Mouse (Mus musculus) WW6 (cell line): Measurements from ENCODE around the gene Necab3.

ENCODE experiments used
- DNase-seq: peaks from one replicate; pipeline ENCODE4 v3.0.0-alpha.2; 2013; ENCODE audit warnings: low read depth, low spot score

Gene Necab3

GRCm38 (mm10) chr2:154571976-154572375, 13.3 kb upstream of the Necab3 start:
- DNase-seq, result no peak

DNA sequence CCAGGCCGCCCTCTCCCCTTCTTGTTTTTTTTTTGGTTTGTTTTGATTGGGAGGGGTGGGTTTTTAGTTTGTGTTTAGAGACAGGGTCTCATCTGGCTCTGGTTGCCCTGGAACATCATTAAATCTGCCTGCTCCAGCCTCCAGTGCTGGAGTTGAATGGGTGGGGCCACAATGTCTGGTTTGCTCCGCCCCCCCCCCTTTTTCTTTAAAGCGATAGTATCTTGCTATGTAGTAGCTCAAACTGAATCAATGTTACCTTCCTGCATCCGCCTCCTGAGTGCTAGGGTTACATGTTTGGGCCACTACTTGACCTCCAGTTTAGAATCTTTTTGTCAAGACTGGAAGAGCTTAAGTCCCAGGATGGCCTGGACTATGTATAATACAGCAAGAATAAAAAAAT, 12.6 kb upstream of the Necab3 start:
- DNase-seq, result no peak

- DNase-seq, result no peak
Measured at GRCm38 (mm10) chr2:154570666-154571065, 12.0 kb upstream of the Necab3 start.

- peak; percentile 93 for DNase-seq
Measured at GRCm38 (mm10) chr2:154569836-154570286, 11.2 kb upstream of the Necab3 start, which contains the start of gene E2f1. Gene E2f1, minus strand, starts transcription at chr2:154569892.

DNA sequence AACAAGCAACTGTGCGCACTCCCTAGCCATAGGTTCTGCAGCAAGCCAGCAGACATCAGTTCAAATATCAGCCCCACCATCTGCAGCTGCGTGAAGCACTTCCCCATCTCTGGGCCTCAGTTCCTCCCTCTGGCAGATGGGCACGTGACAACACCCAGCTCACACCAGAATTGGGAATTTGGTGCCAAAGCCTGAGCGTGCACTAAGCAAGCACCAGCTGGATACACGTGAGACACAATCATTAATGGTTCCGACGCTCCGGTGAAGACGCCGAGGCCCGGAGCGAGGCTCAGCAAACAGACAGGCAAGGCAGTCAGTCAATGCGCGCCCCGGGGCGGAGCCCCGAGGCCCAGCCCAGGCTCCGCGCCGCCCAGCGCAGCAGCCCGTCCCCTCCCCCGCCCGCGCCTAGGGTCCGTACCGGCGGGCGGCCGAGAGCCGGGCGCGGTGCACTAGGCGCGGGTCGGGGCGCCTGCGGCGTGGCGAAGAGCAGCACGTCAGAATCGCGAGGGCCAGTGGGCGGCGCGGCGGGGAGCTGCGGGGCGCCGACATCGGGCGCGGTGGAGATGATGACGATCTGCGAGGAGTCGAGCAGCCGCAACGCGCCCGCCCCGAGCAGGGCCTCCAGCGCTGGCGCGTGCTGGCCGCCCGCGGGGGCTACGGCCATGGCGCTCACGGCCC, 10.5 kb upstream of the Necab3 start:
- DNase-seq, result no peak

DNA sequence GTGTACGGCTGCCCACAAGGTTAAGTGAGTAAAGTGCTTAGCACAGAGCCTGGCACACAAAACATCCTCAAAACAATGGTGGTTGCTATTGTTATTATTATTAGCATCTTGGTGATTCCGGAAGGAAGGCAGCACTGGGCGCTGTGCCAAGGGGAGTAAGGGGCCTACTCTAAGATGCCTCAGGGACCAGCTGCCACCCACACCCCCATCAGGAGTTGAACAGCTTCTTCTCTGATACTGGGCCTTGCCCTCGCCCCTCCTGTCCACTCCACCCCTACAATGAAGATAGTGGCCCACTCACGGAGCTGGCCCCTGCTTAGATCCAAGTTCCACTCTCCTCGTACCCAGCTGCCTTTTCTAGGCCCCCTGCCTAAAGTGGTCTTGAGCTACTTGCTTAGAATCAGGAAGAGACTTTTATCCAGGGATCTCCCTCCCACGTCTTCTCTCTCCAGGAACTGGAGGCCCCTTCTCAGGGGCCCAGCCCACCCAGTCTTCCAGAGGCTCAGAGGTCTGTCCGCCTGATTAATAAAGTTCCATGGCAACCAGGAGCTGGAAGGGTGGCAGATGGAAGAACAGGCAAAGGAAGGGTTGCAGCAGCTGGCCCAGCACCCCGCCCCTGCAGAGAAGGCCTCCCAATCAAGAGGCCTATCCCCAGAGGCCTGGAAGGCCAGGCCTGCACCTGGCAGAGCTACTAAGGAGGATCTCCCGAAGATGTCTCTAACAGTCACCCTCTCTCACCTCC, 9.8 kb upstream of the Necab3 start:
- no peak for DNase-seq

- no peak for DNase-seq
Measured at GRCm38 (mm10) chr2:154567766-154568165, 9.1 kb upstream of the Necab3 start.

DNA sequence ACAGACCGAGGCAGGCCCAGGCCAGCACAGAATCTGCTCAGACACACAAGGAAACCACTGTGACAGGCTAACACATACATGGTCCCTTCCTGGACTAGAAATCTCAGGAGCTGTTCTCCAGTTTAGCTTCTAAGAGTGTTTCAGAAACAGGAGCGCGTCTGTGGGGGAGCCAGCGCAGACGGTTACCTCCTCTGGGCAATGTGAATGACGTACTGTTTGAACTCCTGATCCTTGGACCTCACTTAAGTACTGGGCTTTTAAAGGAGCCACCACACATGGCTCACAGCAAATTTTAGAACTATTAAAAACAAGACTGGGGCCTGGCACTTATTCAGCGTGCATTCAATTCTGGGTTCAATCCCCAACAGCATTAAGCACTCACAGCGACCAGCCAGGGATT, 8.0 kb upstream of the Necab3 start:
- DNase-seq, result no peak

DNA sequence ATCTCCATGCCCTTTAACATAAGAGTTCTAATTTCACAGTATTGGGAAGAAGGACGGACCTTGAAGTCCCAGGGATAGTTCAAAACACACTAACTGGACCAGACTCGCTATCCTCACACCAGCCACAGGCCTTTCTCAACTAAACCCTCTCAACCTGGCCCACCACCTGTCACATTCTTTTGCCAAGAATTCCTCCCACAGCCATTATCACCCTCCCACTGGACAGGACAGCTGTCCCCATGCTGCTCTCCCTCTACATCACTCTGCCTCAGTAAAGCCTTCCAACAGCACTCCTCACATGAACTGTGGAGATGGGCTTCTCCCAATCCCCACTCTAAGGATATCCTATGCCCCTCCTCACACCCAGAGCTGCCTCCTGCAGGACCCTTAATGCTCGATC, 6.9 kb upstream of the Necab3 start:
- no peak for DNase-seq

GRCm38 (mm10) chr2:154563612-154564170, 5.0 kb upstream of the Necab3 start:
- no peak for DNase-seq

GRCm38 (mm10) chr2:154557184-154557832, 1.4 kb downstream of the Necab3 start:
- DNase-seq, result no peak

- no peak for DNase-seq
Measured at GRCm38 (mm10) chr2:154555235-154555634, 3.5 kb downstream of the Necab3 start.

- no peak for DNase-seq
Measured at GRCm38 (mm10) chr2:154552424-154552907, 6.2 kb downstream of the Necab3 start.

GRCm38 (mm10) chr2:154551927-154552326, 6.8 kb downstream of the Necab3 start:
- DNase-seq, result no peak

DNA sequence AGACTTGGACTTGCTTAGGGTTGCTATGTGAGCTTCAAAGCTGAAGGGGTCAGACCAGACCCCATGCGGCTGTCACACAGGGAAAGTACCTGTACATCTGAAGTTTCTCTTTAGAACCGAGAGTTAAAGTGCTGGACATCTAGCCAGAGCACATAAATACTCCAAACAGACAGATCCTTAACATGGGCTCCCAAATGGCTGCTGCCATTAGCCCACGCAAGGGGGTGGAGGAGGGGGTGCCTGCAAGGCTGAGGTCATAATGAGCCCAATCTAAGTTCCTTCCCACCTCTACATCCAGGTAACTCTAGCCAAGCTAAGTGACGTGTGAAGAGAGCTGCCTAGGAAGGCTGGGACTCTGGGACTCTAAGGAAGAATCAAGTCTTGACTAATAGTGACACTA, 7.2 kb downstream of the Necab3 start, which contains the start of gene Actl10:
Gene Actl10 (plus strand): TSS at position 301 of the 400 bp plus-strand sequence.
- DNase-seq, result no peak

GRCm38 (mm10) chr2:154550937-154551336, 7.8 kb downstream of the Necab3 start:
- DNase-seq, result no peak

DNA sequence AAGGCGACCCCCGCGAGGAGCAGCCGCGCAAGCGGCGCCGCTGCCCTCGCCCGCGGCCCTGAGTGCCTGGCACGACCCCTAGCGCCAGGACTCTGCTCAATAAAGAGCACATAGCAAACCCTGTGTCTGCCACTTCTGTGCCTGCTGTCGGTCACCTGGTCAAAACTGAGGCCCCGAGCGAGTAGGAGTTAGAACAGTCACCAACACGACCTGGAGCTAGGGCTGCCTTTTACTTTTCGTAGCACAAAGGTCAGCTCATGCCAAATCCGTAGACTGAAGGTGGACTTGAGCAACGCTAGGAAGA, 8.9 kb downstream of the Necab3 start:
- no peak for DNase-seq

DNA sequence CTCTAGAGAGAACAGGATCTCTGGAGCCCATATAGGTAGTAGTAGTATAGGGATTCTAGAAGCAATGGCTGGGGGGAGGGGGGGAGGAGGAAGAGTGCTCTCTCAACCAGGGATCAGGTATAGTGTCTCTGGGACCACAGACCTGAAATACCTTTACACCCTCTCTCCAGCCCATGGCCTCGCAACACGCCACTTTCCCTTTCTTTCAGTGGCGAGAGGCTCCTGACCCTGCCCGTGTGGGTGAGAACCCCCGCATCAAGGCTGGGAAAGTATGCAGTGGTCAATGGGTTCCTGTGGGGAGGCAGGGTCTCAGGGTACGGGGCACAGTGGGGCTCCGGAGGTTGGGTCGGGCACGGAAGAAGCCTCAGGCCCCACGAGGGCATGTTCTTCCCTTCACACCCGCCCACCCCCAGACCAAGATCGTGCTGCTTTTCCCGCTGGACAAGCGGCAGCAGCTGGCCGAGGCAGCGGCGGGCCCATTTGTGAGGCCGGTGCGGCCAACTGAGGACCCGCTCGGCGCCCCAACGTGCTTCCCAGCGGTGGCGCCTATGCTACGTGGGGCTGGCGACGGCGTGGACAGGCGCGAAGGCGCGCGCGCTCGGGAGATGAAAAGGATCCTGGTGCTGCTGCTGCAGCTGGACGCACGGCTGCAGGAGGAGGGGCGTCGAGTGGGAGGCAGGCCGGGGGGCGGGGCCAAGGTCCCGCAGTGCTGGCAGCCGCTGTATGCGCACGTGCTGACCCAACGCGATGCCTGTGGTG, 9.4 kb downstream of the Necab3 start:
- no peak for DNase-seq

- DNase-seq, result no peak
Measured at GRCm38 (mm10) chr2:154548688-154549087, 10.0 kb downstream of the Necab3 start.

GRCm38 (mm10) chr2:154546711-154547110, 12.0 kb downstream of the Necab3 start, which contains the start of gene 1700003F12Rik:
Gene 1700003F12Rik, plus strand, starts transcription at chr2:154547085.
- DNase-seq, result no peak
